Mouse (Mus musculus): ENCODE results near the gene Bcl2l11.

DNA sequence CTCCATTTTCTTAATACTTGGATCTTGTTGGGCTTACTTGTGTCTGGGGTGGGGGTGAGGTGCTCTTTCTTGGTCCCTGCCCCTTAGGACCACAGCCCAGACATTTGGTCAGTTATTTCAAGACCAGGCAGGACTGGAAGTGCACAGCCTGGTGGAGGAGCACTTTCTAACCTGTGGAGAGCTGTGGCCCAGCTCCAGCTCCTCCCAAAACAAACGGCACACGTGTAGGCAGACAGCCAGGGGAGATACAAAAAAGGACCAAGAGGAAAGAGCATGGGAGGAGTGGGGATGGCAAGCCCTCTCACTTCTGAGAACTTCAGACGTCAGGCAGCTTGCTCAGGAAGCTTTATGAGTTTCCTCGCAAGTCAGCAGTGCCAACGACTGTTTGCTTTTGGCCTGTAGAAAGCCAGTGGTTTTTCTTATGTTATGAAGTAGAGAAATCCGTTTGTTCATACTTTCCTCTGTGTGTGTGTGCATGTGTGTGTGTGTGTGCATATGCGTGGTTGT lies 33.8 kb downstream of the Bcl2l11 start:
- TF ChIP-seq POLR2A (IDR thresholded peaks at IDR 0.05; ENCODE audit: borderline replicate concordance, insufficient read depth, low read length): no peak
- no peak for TF ChIP-seq CTCF (IDR thresholded peaks at IDR 0.05; ENCODE audit: borderline replicate concordance, insufficient read depth, low read depth, low read length)
